Mouse (Mus musculus) adrenal gland, adult 18-20 months (tissue): ENCODE measurements around the gene Wee1. TPM values are rescaled to one million over a fixed set of nuclear protein-coding genes. Genes with fewer than 3 reads are reported as not detected.
A peak's percentile ranks its signal among the peaks of the same experiment; 100 is the strongest.
"Not testable (repeated sequence)": the region's sequence is repeated elsewhere in the genome, so short reads cannot be mapped to it uniquely, and the experiment has no call there.

Experiments used
- DNase-seq, 2 experiments: peaks; one replicate each; pipeline ENCODE4 v3.0.0; 2021 to 2022; ENCODE audit warnings: low spot score in 2 of 2
- long read RNA-seq, 2 experiments: library from polyadenylated mRNA; stranded (forward); transcript quantifications; one replicate each; pipeline ENCODE4 v2.0.0; 2021
- total RNA-seq, 2 experiments: library from RNA; stranded (reverse); gene quantifications; 1 replicate in 1 of 2; 2 replicates in 1 of 2; pipeline ENCODE4 v1.2.3; 2021

Wee1 gene
- total RNA-seq: 1 to 10 TPM; 5.2 to 7.3 TPM
- long read RNA-seq, experiment 1, partial matches to known transcripts: 0 of 5 reads
- long read RNA-seq, experiment 1, other reads (novel, unspliced or antisense): 1 of 5 reads
- long read RNA-seq, experiment 2, partial matches to known transcripts: 1 of 4 reads
- long read RNA-seq, experiment 2, other reads (novel, unspliced or antisense): 0 of 4 reads

GRCm38 (mm10) chr7:110121516-110122288, at the start of gene Wee1:
Gene Wee1 (plus strand): TSS chr7:110122046.
- peak; percentile 98 to 99 for DNase-seq

DNA sequence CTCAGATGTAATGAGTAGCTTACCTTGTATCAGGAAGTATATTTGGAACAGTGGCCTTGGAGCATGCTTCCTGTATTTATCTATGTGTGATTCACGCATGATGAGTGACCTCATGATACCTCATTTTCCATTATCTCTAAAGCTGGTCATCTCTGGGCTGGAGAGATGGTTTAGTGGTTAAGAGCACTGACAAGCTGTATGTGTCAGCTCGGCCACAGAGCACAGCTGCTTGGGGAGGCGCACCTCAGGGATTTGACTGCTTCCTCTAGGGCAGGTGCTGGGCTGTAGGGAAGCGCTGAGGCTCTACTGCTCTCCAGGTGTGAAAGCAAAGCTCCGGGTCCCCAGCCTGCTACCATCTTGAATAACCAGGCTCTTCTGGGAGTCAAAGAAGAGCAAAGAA, 43.7 kb upstream of the Wee1 start:
- DNase-seq: no peak

- DNase-seq: peak; percentile 45 to 53
These were observed 38.3 kb upstream of the Wee1 start for GRCm38 (mm10) chr7:110083386-110084165.

DNA sequence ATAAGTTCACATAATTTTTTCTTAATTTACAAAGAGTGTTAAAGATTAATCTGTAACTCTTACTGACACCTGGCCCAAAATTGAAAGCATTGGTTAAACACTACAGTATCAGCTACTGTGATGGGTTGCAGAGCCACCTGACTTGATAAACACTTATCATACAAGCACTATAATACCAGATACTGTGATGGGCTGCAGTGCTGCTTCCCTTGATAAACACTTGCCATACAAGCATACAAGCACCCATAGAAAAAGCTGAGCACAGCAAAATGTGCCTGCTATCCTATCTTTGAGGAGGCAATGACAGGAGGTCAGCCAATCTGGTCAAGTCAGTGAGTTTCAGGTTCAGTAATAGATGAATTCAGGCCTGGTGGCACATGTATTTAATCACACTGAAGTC, 36.6 kb upstream of the Wee1 start:
- DNase-seq: no peak

DNA sequence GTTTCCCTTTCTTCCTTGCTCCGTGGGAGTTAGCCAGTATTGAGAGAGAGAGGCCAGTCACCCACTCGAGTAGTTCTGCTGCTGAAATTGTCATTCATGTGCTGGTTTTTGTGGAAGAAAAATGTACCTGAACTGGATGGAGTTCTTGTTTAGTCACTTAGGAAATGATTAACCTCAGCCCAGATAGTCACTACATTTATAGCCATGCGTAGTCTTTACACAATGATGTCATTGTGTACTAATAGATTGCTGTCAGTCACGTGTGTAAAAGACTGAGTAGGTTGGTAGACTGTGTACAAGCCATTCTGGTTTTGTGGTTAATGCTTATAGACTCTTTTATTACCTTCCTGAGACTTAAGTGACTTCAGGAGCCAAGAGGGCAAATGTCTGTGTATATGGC, 33.9 kb upstream of the Wee1 start:
- no peak for DNase-seq

GRCm38 (mm10) chr7:110091670-110092069, 30.2 kb upstream of the Wee1 start:
- no peak for DNase-seq

GRCm38 (mm10) chr7:110096332-110096731, 25.5 kb upstream of the Wee1 start:
- DNase-seq: no peak

DNA sequence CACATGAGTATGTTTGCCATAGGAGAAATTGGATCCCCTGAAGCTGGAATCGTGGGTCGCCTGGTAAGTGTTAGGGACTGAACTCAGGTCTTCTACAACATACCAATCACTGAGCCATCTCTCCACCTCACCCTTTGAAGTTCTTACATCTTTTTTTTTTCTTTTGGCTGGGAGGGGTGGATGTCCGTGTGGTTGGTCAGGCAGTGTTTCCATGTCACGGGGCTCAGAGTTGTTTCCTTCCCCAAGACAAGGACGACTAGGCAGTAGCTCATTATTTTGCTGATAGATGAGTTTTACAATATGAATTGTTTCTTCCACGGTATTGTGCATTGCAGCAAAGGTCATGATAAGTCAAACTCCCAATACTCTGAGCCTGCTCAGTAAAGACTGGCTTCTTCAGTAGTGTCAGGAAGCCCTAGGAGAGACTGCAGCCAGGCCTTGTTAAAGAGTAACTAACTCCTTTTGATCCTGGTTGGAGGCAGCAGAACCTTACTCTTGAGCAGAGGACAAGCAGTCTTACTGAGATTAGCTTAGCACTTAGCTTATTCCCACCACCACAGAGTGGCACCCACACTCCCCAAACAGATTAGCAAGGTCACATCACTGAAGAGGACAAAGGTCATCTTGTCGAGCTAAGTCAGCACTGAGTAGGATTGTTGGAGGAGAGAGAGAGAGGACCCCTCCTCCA, 24.6 kb upstream of the Wee1 start:
- DNase-seq: no peak

- DNase-seq: no peak
These were observed 21.0 kb upstream of the Wee1 start for GRCm38 (mm10) chr7:110100854-110101253.

DNA sequence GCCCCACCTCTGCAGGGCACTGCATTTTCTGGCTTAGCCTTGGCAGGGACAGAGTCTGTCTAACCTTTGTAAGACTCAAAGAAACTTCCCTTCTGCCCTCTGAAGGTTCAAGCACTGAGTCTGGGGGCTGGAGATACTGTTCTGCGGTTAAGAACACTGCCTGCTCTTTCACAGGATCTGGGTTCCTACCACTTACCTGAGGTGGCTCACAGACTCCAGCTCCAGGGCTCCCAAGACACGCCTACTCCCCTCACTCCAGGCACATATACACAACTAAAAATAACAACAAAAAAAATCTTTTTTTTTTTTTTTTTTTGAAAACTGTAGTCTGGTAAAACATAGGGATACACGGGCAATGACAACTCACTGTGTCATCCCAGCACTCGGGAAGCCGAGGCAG, 20.6 kb upstream of the Wee1 start:
- no peak for DNase-seq

DNA sequence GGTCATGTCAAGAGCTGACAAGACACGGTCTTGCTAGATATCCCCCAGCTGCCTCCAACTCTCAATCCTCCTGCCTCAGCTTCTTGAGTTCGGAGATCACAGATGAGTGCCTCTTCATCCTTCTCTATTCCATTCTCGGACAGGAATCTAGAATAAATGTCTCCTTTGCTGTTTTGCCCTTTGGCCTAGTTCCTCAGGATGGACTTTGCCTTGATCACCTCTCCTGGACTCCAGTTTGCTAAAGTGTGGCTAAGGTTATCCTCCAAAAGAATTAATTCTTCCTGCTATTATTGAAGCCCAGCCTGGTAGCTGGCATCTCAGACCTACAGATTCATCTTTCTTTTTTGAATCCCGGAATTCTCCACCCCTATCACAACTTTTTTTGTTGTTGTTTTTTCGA, 16.8 kb upstream of the Wee1 start:
- DNase-seq: no peak

GRCm38 (mm10) chr7:110106633-110107032, 15.2 kb upstream of the Wee1 start:
- no peak for DNase-seq

DNA sequence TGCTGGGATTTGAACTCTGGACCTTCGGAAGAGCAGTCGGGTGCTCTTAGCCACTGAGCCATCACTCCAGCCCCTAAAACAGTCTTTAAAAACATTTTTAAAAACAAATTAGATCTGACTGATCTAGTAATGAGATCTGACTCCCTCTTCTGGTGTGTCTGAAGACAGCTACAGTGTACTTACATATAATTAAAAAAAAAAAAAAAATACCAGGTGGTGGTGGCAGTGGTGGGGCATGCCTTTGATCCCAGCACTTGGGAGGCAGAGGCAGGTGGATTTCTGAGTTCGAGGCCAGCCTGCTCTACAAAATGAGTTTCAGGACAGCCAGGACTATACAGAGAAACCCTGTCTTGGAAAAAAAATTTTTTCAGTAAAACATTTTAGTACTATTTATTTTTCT, 13.3 kb upstream of the Wee1 start:
- DNase-seq: not testable (repeated sequence)

- peak; percentile 69 to 72 for DNase-seq
These were observed 12.8 kb upstream of the Wee1 start for GRCm38 (mm10) chr7:110108967-110109610.

- DNase-seq: no peak
These were observed 11.7 kb upstream of the Wee1 start for GRCm38 (mm10) chr7:110110061-110110656.

GRCm38 (mm10) chr7:110114699-110115098, 7.1 kb upstream of the Wee1 start:
- DNase-seq: no peak

- no peak for DNase-seq
These were observed 5.0 kb upstream of the Wee1 start for GRCm38 (mm10) chr7:110116731-110117291.

DNA sequence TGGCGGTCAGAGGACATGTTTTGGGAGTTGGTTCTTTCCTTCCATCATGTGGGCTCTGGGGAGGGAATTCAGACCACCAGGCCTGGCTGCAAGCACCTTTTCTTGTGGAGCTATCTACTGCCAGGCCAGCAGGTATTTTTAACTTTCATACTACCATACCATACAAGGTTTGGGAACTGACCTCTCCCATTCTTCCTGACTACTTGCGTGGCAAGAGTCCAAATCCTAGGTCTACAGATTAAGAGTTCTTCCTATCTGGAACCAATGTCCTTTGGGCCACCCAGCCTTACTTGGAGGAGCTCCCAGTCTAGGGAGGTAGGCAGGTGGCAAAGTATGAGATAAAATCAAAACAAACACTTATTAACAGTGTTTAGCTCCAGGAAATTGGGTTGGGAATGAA, 3.4 kb upstream of the Wee1 start:
- no peak for DNase-seq

- DNase-seq: no peak
These were observed 1.6 kb upstream of the Wee1 start for GRCm38 (mm10) chr7:110120157-110120784.

- DNase-seq: no peak
These were observed 707 bp upstream of the Wee1 start for GRCm38 (mm10) chr7:110121162-110121515.
